Mouse (Mus musculus) C2C12 (cell line): ENCODE results near the gene Foxn3.

Source experiments
- CEBPB ChIP-seq: IDR thresholded peaks from one replicate; pipeline ENCODE4 v1.6.1; 2011; ENCODE audit warnings: low read depth, mild to moderate bottlenecking, control low read depth, moderate library complexity
- CTCF ChIP-seq: IDR thresholded peaks from one replicate; pipeline ENCODE4 v1.5.1; 2011; ENCODE audit not compliant: control insufficient read depth, insufficient read depth, insufficient read length
- FOSL1 ChIP-seq: IDR thresholded peaks from one replicate; pipeline ENCODE4 v1.8.0; 2011; ENCODE audit warnings: mild to moderate bottlenecking, low read length; ENCODE audit not compliant: poor library complexity, insufficient read depth, severe bottlenecking
- MAX ChIP-seq: IDR thresholded peaks from one replicate; pipeline ENCODE4 v1.6.1; 2011; ENCODE audit warnings: mild to moderate bottlenecking, control low read depth
- MYOD1 ChIP-seq: IDR thresholded peaks from one replicate; pipeline ENCODE4 v1.6.1; 2011; ENCODE audit warnings: low read depth; ENCODE audit not compliant: control insufficient read depth, insufficient read length
- USF1 ChIP-seq: IDR thresholded peaks from one replicate; pipeline ENCODE4 v1.6.1; 2011; ENCODE audit warnings: low read depth, mild to moderate bottlenecking, control low read depth, moderate library complexity

DNA sequence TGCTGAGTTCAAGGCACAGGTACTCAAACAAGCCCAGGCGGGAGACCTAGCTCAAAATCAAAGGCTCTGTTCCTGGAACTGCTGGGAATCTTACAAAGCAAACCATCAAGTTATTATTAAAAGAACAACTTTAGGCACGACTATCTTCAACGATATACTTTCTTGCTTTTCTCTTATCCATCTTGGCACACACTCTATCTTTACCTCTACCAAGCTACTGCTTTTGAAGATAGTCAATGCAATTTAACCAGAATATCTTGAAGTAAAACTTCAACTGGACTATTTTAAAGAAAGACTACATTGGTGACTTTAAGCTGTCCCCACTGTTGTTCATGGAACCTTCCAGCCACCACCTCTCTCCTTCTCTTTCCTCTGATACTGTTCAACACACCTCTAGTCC is 185.7 kb downstream of the Foxn3 start:
- no peak for TF ChIP-seq CTCF
- TF ChIP-seq MAX: no peak
- TF ChIP-seq MYOD1: no peak
- no peak for TF ChIP-seq FOSL1
- TF ChIP-seq CEBPB: no peak
- no peak for TF ChIP-seq USF1
